Mouse (Mus musculus) MEL-GATA-1-ER (cell line): ENCODE results near the gene Nr4a3.

Experiments used
- DNase-seq: peaks from one replicate; pipeline ENCODE4 v3.0.0-alpha.2; 2012; ENCODE audit warnings: low read depth; ENCODE audit errors: extremely low read depth

The Nr4a3 gene

DNA sequence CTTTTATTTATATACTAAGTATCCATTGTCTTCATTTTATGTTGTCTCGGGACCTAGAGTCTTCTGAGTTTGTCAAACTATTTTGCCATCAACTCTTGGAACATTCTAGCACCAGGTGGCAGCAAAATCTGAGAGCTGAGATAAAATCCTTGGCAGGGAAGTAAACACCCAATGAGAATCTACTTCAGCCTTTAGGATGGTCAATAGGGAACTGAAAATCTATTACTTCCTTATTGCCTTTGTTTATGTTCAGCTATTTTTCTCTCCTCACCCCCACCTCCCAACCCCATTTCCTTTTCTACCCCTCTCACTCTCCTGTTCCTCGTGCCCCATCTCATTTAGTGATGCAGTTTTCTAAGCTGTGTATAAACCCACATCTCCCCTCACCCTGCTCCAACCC is 63.6 kb downstream of the Nr4a3 start:
- no peak for DNase-seq

DNA sequence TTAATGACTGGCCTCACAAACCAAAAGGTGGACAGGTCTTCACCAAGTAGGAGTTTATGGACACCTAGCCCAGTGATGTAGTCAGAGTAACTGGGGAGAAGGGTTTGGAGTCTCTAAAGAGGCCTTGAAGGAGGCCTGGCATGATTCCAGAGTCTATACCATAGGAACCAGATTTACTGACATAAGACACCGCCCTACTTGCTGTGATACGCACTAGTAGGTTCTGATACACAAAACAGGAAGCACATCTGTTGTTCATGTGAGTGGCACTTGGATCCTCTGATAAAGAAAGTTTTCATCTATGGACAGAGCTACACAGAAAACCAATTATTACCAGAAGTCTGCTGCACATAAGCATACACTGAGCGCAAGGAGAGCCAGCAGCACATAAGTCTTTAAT is 65.4 kb downstream of the Nr4a3 start:
- DNase-seq, result peak; percentile 20

DNA sequence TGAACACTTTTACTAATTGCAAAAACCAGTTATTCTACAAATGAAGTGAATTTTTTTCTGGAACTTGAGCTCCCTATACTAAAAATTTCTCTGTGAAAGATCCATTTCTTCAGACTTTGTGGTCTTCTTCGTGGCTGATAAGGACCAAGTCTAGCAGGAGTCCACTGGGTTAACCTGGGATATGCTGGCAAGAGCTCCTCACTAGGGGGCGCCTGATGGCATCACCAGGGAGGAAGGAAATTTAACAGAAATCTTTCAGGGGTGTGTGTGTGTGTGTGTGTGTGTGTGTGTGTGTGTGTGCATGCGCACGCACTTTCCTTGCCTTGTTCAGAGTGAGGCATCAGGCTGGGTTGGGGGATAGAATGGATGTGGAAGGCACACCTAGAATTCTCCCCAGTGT is 71.2 kb downstream of the Nr4a3 start:
- peak; percentile 31 for DNase-seq

DNA sequence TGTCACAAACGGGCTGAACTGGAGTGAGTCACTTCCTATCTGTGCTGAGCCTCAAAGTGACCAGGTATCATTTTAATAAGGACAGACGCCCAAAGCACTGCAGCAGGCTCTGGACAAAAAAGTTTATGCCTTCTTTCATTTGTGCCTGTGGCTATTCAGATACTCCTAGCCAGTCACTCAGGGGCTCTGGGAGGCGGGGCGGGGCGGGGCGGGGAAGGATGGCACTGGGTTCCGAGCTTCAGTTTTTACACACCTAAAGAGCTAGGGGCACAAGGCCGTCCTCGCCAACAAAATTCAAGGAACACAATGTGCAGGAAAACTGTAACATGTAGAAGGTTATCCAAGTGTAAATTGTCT is 79.4 kb downstream of the Nr4a3 start:
- DNase-seq, result peak; percentile 52

DNA sequence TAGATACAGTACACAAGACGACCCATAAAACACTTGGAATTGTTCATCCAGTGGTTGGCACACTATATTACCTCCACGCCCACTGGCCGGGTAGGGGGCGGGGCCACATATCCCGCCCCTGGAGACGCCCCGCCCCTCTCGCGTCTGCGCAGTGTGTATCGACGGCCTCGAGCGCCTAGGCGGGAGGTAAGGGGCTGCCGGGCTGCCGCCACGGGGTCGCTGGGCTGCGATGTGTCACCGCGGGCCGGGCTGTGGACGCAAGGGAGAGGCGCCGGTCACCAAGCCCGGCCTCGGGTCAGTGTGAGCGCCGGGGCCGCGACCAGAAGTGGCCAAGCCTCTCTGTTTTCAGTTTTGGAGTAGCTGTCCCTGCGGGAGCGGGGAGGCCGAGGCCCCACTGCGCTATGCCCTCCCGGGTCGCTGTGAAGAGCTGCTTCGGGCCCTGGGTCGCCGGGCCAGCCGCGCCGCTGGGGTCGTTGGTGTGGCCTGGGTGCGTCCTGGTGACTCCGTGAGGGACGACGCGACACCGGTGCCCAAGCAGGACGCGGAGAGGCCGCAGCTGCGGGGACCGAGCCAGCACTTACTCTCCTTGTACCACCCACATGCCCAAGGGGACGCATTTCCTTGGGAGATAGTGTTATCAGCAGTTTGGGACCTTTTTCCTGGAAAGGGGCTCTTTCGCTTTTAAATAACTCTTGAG is 80.0 kb downstream of the Nr4a3 start, which contains the start of gene Stx17:
Stx17 (plus strand) TSS at position 143 of the 697 bp plus-strand sequence.
- DNase-seq, result peak; percentile 49

DNA sequence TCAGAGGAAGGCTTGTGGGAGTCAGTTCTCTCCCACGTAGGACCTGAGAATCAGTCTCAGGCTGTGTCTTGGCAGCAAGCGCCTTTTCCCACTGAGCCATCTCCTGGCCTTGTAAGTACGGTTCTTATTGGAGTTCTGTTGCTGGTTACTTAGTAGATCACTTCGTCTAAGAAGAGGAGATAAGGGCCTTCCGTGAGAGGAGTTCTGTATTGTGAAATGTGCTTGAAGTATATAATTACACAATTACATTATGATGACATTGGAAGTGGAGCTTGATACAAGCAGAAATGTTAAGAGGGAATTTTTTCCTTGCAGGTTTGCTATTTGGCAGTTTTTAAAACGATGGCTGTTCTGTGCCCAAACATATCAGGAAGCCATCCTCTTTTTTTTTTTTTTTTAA is 85.4 kb downstream of the Nr4a3 start:
- DNase-seq, result no peak

DNA sequence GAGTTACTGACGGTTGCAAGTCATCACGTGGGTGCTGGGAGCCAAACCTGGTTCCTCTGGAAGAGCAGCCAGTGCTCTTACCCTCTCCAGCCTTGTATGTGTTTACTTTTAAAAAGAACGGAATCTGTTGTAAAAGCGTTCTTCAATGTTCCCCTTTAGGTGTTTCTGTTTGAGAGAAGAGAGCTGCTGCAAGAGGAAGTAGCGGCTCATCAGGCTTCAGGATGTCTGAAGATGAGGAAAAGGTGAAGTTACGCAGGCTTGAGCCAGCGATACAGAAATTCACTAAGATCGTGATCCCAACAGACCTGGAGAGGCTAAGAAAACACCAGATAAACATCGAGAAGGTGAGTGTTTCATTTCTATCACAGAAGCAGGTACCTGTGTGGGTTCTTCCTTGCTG is 86.7 kb downstream of the Nr4a3 start:
- DNase-seq, result no peak

DNA sequence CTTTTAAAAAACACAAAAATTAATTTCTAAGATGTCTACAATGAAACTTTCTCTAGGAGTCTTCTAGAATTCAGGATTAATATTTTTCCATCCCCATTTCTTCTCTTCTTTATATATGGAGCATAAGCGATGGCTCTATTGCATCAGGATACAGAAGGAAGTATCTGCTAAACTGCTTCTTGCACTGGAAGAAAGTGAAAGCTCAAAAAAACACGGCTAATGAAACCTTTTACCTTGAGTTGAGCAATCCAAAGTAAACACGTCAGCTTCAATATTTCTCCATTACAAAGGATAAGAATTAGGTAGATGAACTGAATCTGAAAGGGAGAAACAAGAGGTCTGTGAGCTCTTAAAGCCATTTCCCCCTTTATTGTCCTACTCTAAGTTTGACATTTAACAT is 87.8 kb downstream of the Nr4a3 start:
- no peak for DNase-seq
